Mouse (Mus musculus): ENCODE results near the gene Olfr592.
"Not testable (repeated sequence)": the region's sequence is repeated elsewhere in the genome, so short reads cannot be mapped to it uniquely, and the experiment has no call there.

The Olfr592 gene

GRCm38 (mm10) chr7:103184503-103184902 lies at the start of gene Olfr592:
Olfr592 (plus strand) TSS chr7:103184803.
- not testable (repeated sequence) for DNase-seq

GRCm38 (mm10) chr7:103140579-103140978 lies 44.0 kb upstream of the Olfr592 start, which contains the start of gene Olfr588-ps1:
Olfr588-ps1 (plus strand) TSS chr7:103140879.
- no peak for DNase-seq

- no peak for DNase-seq
Measured at GRCm38 (mm10) chr7:103156256-103156655, 28.3 kb upstream of the Olfr592 start, which contains the start of gene Olfr589. Olfr589 (minus strand) TSS chr7:103156356.

GRCm38 (mm10) chr7:103169697-103170096 lies 14.9 kb upstream of the Olfr592 start:
- no peak for DNase-seq

GRCm38 (mm10) chr7:103178240-103178639 lies 6.4 kb upstream of the Olfr592 start, which contains the start of gene Olfr591:
Olfr591 (minus strand) TSS chr7:103178340.
- DNase-seq, result no peak

- no peak for DNase-seq
Measured at GRCm38 (mm10) chr7:103211562-103211961, 27.0 kb downstream of the Olfr592 start, which contains the start of gene Olfr593. Olfr593 (plus strand) TSS chr7:103211862.

GRCm38 (mm10) chr7:103212050-103212449 lies 27.4 kb downstream of the Olfr592 start:
- DNase-seq, result not testable (repeated sequence)

GRCm38 (mm10) chr7:103216696-103217095 lies 32.1 kb downstream of the Olfr592 start, which contains the start of gene Olfr594:
Olfr594 (plus strand) TSS chr7:103216996.
- no peak for DNase-seq
